Mouse (Mus musculus): Measurements from ENCODE around the gene 5031439G07Rik. TPM values are rescaled to one million over a fixed set of nuclear protein-coding genes. Genes with fewer than 3 reads are reported as not detected.

Gene 5031439G07Rik
- total and polyA plus RNA-seq, 3 experiments = 19.6 to 61.0 TPM; not detected in 1

DNA sequence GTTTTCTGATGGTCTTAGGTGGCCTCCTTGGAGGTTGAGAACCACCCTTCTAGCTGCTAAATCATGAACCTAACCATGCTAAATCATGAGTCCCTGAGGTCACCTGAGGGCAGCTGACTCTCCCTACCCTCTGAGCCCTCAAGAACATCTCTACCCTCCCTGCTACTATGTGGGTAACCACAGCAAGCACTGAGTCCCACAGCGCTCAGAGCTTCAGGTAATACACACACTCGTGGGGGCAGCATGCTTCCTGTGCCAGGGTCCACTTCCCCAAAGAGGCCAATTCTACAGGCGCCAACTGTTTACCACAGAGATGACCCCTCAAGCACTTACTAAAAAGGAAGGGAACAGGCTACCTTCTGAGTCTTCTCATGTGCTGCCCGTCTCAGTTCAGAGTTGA lies 19.8 kb downstream of the 5031439G07Rik start:
- no peaks in the 10 kb centered on the region for H3K9me3 ChIP-seq (replicated peaks; ENCODE audit: insufficient read depth, low read length)
- H3K27me3 ChIP-seq (ENCODE audit: control insufficient read depth in 1 of 2, insufficient read depth in 2 of 2, low read length in 2 of 2) = no peaks in the 10 kb centered on the region
- DNase-seq (ENCODE audit: low read depth, low spot score) = no peak
- no peak overlapping the region for H3K27ac ChIP-seq (ENCODE audit: control insufficient read depth, low read depth, low read length)
- TF ChIP-seq POLR2AphosphoS2 (IDR thresholded peaks at IDR 0.05; ENCODE audit: low read length) (no peak), GATA1 (IDR thresholded peaks at IDR 0.05; ENCODE audit: low read depth, low read length) (no peak), ZKSCAN1 (IDR thresholded peaks at IDR 0.05; ENCODE audit: low read depth, low read length) (no peak), MYB (IDR thresholded peaks at IDR 0.05; ENCODE audit: low read depth, low read length) (no peak), CHD1 (IDR thresholded peaks at IDR 0.05; ENCODE audit: low read depth, low read length) (no peak), CTCF (IDR thresholded peaks at IDR 0.05 in 2 of 3, conservative IDR thresholded peaks at IDR 0.05 in 1 of 3; ENCODE audit: control insufficient read depth in 1 of 3, insufficient read depth in 1 of 3, low read depth in 2 of 3, low read length in 3 of 3, poor library complexity in 1 of 3, severe bottlenecking in 1 of 3) (no peak), ZNF384 (IDR thresholded peaks at IDR 0.05; ENCODE audit: low read depth, low read length) (no peak), CHD2 (IDR thresholded peaks at IDR 0.05; ENCODE audit: low read length) (no peak), E2F4 (IDR thresholded peaks at IDR 0.05; ENCODE audit: borderline replicate concordance, low read depth, low read length) (no peak), ELF1 (IDR thresholded peaks at IDR 0.05; ENCODE audit: low read depth, low read length) (no peak), MAX (IDR thresholded peaks at IDR 0.05; ENCODE audit: low read length) (no peak), MYC (IDR thresholded peaks at IDR 0.05; ENCODE audit: low read depth, low read length) (no peak)
- no peaks in the 10 kb centered on the region for H3K4me1 ChIP-seq (ENCODE audit: control insufficient read depth in 1 of 2, insufficient read depth in 2 of 2, low read length in 2 of 2)
- no peak overlapping the region for H3K4me3 ChIP-seq (ENCODE audit: control insufficient read depth in 1 of 2, insufficient read depth in 1 of 2, low read depth in 2 of 2, low read length in 2 of 2)
- H3K36me3 ChIP-seq (ENCODE audit: control insufficient read depth in 1 of 2, insufficient read depth in 2 of 2, low read length in 2 of 2) = no peaks in the 10 kb centered on the region
- H3K79me2 ChIP-seq (ENCODE audit: control insufficient read depth, insufficient read depth, low read length, poor library complexity) = no peaks in the 10 kb centered on the region
- H3K9ac ChIP-seq (ENCODE audit: control insufficient read depth, low read depth, low read length, poor library complexity, severe bottlenecking) = no peak overlapping the region

DNA sequence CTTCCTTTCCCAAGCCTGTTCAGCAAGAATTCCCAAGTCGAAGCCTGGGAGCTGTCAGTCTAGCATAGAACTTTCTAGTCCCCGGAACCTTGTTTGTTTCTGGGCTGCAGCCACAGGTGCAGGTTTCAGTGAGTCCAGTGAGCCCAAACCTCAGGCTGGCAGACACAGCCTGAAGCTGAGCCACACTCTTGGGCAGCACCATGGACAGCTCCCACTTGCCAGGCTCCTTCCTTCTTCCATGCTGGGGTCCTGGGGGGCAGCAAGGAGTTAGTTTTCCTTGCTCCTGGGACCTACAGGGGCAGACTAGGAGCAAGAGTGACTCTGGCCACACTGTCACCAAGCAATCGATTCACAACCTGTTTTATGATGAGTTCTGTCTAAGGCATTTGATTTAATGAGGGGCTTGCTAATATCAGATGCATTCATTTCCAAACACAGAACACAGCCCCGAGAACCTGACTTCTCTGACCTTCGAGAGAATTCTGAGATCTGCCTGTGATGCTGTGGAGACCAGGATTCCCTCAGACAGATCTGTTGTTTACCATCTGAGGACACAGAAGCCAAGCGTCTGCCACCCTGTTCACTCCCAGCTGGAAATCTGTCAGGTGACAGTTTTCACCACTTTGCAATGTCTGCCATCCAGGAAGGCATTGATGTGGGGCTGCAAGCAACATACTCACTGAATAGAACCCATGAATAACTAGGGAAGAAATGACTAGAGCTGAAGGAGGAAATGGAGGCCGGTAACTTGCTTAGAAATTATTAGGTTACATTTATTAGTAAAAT lies 22.6 kb downstream of the 5031439G07Rik start:
- Histone ChIP-seq H3K27ac (ENCODE audit: control insufficient read depth, low read depth, low read length) (no peak overlapping the region), H3K9ac (ENCODE audit: control insufficient read depth, low read depth, low read length, poor library complexity, severe bottlenecking) (no peak overlapping the region), H3K9me3 (replicated peaks; ENCODE audit: insufficient read depth, low read length) (no peaks in the 10 kb centered on the region), H3K4me1 (ENCODE audit: control insufficient read depth in 1 of 2, insufficient read depth in 2 of 2, low read length in 2 of 2) (no peaks in the 10 kb centered on the region), H3K36me3 (ENCODE audit: control insufficient read depth in 1 of 2, insufficient read depth in 2 of 2, low read length in 2 of 2) (no peaks in the 10 kb centered on the region), H3K27me3 (ENCODE audit: control insufficient read depth in 1 of 2, insufficient read depth in 2 of 2, low read length in 2 of 2) (no peaks in the 10 kb centered on the region), H3K4me3 (ENCODE audit: control insufficient read depth in 1 of 2, insufficient read depth in 1 of 2, low read depth in 2 of 2, low read length in 2 of 2) (no peak overlapping the region), H3K79me2 (ENCODE audit: control insufficient read depth, insufficient read depth, low read length, poor library complexity) (no peaks in the 10 kb centered on the region)
- TF ChIP-seq MXI1 (IDR thresholded peaks at IDR 0.05; ENCODE audit: low read depth, low read length) (peak; percentile 46; the same call in 1 of the 2 replicates), ZC3H11A (IDR thresholded peaks at IDR 0.05; ENCODE audit: low read depth, low read length) (no peak), TCF12 (IDR thresholded peaks at IDR 0.05; ENCODE audit: low read depth, low read length) (no peak)
- peak; percentile 66 for DNase-seq (ENCODE audit: low read depth, low spot score)

DNA sequence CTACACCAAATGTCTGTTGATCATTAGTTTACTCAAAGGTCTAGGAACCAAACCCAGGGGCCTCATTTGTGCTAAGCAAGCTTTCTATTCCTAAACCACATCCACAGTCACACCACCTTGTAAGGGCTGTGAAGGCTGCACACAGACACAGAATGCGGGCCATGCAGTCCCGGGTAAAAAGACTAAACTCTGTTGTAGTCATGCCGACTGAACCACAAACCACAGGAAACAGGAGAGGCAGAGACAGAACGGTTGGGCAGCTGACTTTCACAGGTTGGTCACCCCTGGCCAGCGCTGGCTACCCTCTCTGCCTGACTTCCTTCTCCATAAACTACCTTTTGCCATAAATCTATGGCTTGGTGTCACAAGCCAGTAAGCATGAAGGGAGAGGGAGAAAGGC lies 23.6 kb downstream of the 5031439G07Rik start:
- no peak overlapping the region for H3K9ac ChIP-seq (ENCODE audit: control insufficient read depth, low read depth, low read length, poor library complexity, severe bottlenecking)
- no peaks in the 10 kb centered on the region for H3K27me3 ChIP-seq (ENCODE audit: control insufficient read depth in 1 of 2, insufficient read depth in 2 of 2, low read length in 2 of 2)
- H3K79me2 ChIP-seq (ENCODE audit: control insufficient read depth, insufficient read depth, low read length, poor library complexity) = no peaks in the 10 kb centered on the region
- H3K4me3 ChIP-seq (ENCODE audit: control insufficient read depth in 1 of 2, insufficient read depth in 1 of 2, low read depth in 2 of 2, low read length in 2 of 2) = no peak overlapping the region
- TF ChIP-seq SMC3 (IDR thresholded peaks at IDR 0.05; ENCODE audit: low read depth, low read length) (no peak), GATA1 (IDR thresholded peaks at IDR 0.05; ENCODE audit: low read depth, low read length) (no peak), E2F4 (IDR thresholded peaks at IDR 0.05; ENCODE audit: borderline replicate concordance, low read depth, low read length) (no peak), MAX (IDR thresholded peaks at IDR 0.05; ENCODE audit: low read length) (no peak), USF2 (IDR thresholded peaks at IDR 0.05; ENCODE audit: borderline replicate concordance in 1 of 2, insufficient read depth in 1 of 2, low read depth in 1 of 2, low read length in 2 of 2) (no peak), POLR2AphosphoS2 (IDR thresholded peaks at IDR 0.05; ENCODE audit: low read length) (no peak), SIN3A (IDR thresholded peaks at IDR 0.05; ENCODE audit: low read length) (no peak), CHD1 (IDR thresholded peaks at IDR 0.05; ENCODE audit: low read depth, low read length) (no peak), RAD21 (IDR thresholded peaks at IDR 0.05; ENCODE audit: low read depth, low read length) (no peak), ZKSCAN1 (IDR thresholded peaks at IDR 0.05; ENCODE audit: low read depth, low read length) (no peak), ZMIZ1 (IDR thresholded peaks at IDR 0.05; ENCODE audit: low read depth, low read length) (no peak), MAFK (IDR thresholded peaks at IDR 0.05; ENCODE audit: borderline replicate concordance, low read depth, low read length) (no peak), JUND (IDR thresholded peaks at IDR 0.05; ENCODE audit: low read depth, low read length) (no peak)
- H3K36me3 ChIP-seq (ENCODE audit: control insufficient read depth in 1 of 2, insufficient read depth in 2 of 2, low read length in 2 of 2) = no peaks in the 10 kb centered on the region
- H3K27ac ChIP-seq (ENCODE audit: control insufficient read depth, low read depth, low read length) = no peak overlapping the region
- no peak for DNase-seq (ENCODE audit: low read depth, low spot score)
- no peaks in the 10 kb centered on the region for H3K4me1 ChIP-seq (ENCODE audit: control insufficient read depth in 1 of 2, insufficient read depth in 2 of 2, low read length in 2 of 2)
- no peaks in the 10 kb centered on the region for H3K9me3 ChIP-seq (replicated peaks; ENCODE audit: insufficient read depth, low read length)

Measured in MEL (cell line).